Mouse (Mus musculus): Measurements from ENCODE around the gene Skida1. TPM values are rescaled to one million over a fixed set of nuclear protein-coding genes. Genes with fewer than 3 reads are reported as not detected.

Skida1 gene
- polyA plus RNA-seq, 1 experiment from 2014 or later = 2.4 TPM

DNA sequence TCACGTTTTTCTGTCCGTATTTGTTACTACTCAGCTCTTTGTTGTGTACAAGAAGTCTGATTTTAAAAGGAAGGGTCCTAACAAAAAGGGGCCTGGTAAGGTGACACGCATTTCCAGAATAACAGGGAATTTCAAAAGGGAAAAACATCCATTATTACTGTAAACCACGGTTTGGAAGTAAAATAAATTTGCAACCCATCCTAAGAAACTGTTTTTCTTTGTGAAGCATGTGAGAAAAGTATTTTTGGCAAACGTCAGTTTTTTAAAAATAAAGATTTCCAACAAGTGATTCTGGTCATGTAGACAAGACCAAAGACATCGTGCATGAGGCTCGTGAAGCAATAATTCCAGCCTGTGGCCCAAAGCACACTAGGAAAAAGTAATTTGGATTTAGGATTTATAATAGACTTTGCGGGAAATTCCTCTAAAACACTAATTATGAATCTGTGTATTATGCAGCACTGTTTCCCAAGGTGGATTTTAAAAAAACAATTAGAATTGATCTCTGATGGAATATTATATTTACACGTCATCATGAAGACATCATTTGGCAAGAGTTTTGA, 9.4 kb upstream of the Skida1 start:
- H3K9ac ChIP-seq (ENCODE audit: low read depth, low read length) = peak overlapping the region; percentile 85
- H3K9me3 ChIP-seq (ENCODE audit: control insufficient read depth, low read length) = no peaks in the 10 kb centered on the region
- peak overlapping the region; percentile 100 for H3K27ac ChIP-seq (ENCODE audit: low read depth, low read length)
- WGBS = 27% methylated on average over 9 of the region's 9 CpGs
- H3K4me2 ChIP-seq = peak overlapping the region; percentile 87
- ATAC-seq (replicated peaks; ENCODE audit: low FRiP score) (no peak), DNase-seq (ENCODE audit: low spot score) (no peak)
- H3K4me1 ChIP-seq (replicated peaks; ENCODE audit: control insufficient read depth, insufficient read depth, low read length) = peaks cover 5% of the 10 kb centered on the region; the same call in 1 of the 2 replicates
- H3K36me3 ChIP-seq (ENCODE audit: control insufficient read depth, insufficient read depth, low read length) = no peaks in the 10 kb centered on the region
- no peaks in the 10 kb centered on the region for H3K27me3 ChIP-seq (replicated peaks; ENCODE audit: control insufficient read depth, insufficient read depth, low read length)
- H3K4me3 ChIP-seq (ENCODE audit: low read depth, low read length) = peak overlapping the region; percentile 60

GRCm38 (mm10) chr2:18057336-18058145, 8.7 kb upstream of the Skida1 start:
- WGBS = 2% methylated on average over 48 of the region's 48 CpGs
- peak; percentile 71 for DNase-seq (ENCODE audit: low spot score)

DNA sequence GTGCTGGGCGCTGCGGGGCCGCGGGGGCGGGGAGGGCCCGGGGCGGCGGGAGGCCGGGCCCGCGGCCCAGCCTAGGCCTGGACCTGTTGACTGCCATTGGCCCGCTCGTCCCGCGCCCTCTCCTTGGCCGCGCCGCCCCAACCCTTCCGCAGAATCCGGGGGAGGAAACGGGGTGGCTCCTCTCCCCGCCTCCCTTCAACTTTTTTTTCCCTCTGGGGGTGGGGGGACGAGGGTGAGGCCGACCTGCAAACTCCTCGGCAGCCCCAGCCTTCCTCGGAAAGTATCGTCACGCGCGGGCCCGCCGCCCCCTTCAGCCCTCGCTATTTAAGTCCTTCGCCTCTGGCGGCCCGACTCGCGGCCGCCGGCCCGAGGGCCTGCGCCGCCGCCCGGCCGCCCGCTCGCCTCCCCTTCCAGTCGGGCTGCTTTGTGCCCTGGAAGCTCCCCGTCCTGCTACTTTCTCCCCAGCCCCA, 8.0 kb upstream of the Skida1 start:
- peak overlapping the region; percentile 60 for H3K4me3 ChIP-seq (ENCODE audit: low read depth, low read length)
- peak; percentile 94 for ATAC-seq (replicated peaks; ENCODE audit: low FRiP score)

More at GRCm38 (mm10) chr2:18057336-18058145, 8.7 kb upstream of the Skida1 start:
- Histone ChIP-seq H3K9me3 (ENCODE audit: control insufficient read depth, low read length) (no peaks in the 10 kb centered on the region), H3K27me3 (replicated peaks; ENCODE audit: control insufficient read depth, insufficient read depth, low read length) (no peaks in the 10 kb centered on the region), H3K4me2 (peak overlapping the region; percentile 87), H3K9ac (ENCODE audit: low read depth, low read length) (peak overlapping the region; percentile 85), H3K27ac (ENCODE audit: low read depth, low read length) (peak overlapping the region; percentile 100), H3K36me3 (ENCODE audit: control insufficient read depth, insufficient read depth, low read length) (no peaks in the 10 kb centered on the region), H3K4me1 (replicated peaks; ENCODE audit: control insufficient read depth, insufficient read depth, low read length) (peaks cover 5% of the 10 kb centered on the region; the same call in 1 of the 2 replicates), H3K4me3 (ENCODE audit: low read depth, low read length) (peak overlapping the region; percentile 60)
- ATAC-seq (replicated peaks; ENCODE audit: low FRiP score) = peak; percentile 10; the same call in 1 of the 2 replicates

GRCm38 (mm10) chr2:18055929-18056785, 7.3 kb upstream of the Skida1 start:
- Histone ChIP-seq H3K36me3 (ENCODE audit: control insufficient read depth, insufficient read depth, low read length) (no peaks in the 10 kb centered on the region), H3K4me1 (replicated peaks; ENCODE audit: control insufficient read depth, insufficient read depth, low read length) (peaks cover 5% of the 10 kb centered on the region; the same call in 1 of the 2 replicates), H3K9ac (ENCODE audit: low read depth, low read length) (peak overlapping the region; percentile 85), H3K4me3 (ENCODE audit: low read depth, low read length) (peak overlapping the region; percentile 60), H3K4me2 (peak overlapping the region; percentile 87), H3K27ac (ENCODE audit: low read depth, low read length) (peak overlapping the region; percentile 100), H3K27me3 (replicated peaks; ENCODE audit: control insufficient read depth, insufficient read depth, low read length) (0 out of 2 replicates have a peak, but pooled peaks cover 3% of the 10 kb centered on the region), H3K9me3 (ENCODE audit: control insufficient read depth, low read length) (no peaks in the 10 kb centered on the region)
- DNase-seq (ENCODE audit: low spot score) (peak; percentile 97), ATAC-seq (replicated peaks; ENCODE audit: low FRiP score) (peak; percentile 87)
- under 1% methylated on average over 62 of the region's 66 CpGs for WGBS

More for the DNA sequence above, 8.0 kb upstream of the Skida1 start:
- peak overlapping the region; percentile 87 for H3K4me2 ChIP-seq
- peak overlapping the region; percentile 100 for H3K27ac ChIP-seq (ENCODE audit: low read depth, low read length)
- H3K36me3 ChIP-seq (ENCODE audit: control insufficient read depth, insufficient read depth, low read length) = no peaks in the 10 kb centered on the region
- peak overlapping the region; percentile 85 for H3K9ac ChIP-seq (ENCODE audit: low read depth, low read length)
- no peaks in the 10 kb centered on the region for H3K27me3 ChIP-seq (replicated peaks; ENCODE audit: control insufficient read depth, insufficient read depth, low read length)
- peaks cover 5% of the 10 kb centered on the region; the same call in 1 of the 2 replicates for H3K4me1 ChIP-seq (replicated peaks; ENCODE audit: control insufficient read depth, insufficient read depth, low read length)
- H3K9me3 ChIP-seq (ENCODE audit: control insufficient read depth, low read length) = no peaks in the 10 kb centered on the region
- WGBS = 2% methylated on average over 37 of the region's 50 CpGs
- peak; percentile 95 for DNase-seq (ENCODE audit: low spot score)

GRCm38 (mm10) chr2:18055016-18055928, 6.4 kb upstream of the Skida1 start, which contains the start of gene Mllt10:
Gene Mllt10 (plus strand): TSS chr2:18055237.
- Histone ChIP-seq H3K27ac (ENCODE audit: low read depth, low read length) (peak within 1 kb of the TSS; percentile 100), H3K9ac (ENCODE audit: low read depth, low read length) (peak within 1 kb of the TSS; percentile 85), H3K9me3 (ENCODE audit: control insufficient read depth, low read length) (no peaks in the 10 kb centered on the region), H3K4me1 (replicated peaks; ENCODE audit: control insufficient read depth, insufficient read depth, low read length) (peaks cover 5% of the 10 kb centered on the region; the same call in 1 of the 2 replicates), H3K27me3 (replicated peaks; ENCODE audit: control insufficient read depth, insufficient read depth, low read length) (0 out of 2 replicates have a peak, but pooled peaks cover 3% of the 10 kb centered on the region), H3K4me3 (ENCODE audit: low read depth, low read length) (peak within 1 kb of the TSS; percentile 60), H3K36me3 (ENCODE audit: control insufficient read depth, insufficient read depth, low read length) (no peaks in the 10 kb centered on the region), H3K4me2 (peak within 1 kb of the TSS; percentile 87)
- WGBS = 3% methylated on average over 20 of the region's 20 CpGs
- no peak for ATAC-seq (replicated peaks; ENCODE audit: low FRiP score)
- DNase-seq (ENCODE audit: low spot score) = no peak

- no peak for ATAC-seq (replicated peaks; ENCODE audit: low FRiP score)
- no peaks in the 10 kb centered on the region for H3K9me3 ChIP-seq (ENCODE audit: control insufficient read depth, low read length)
- DNase-seq (ENCODE audit: low spot score) = no peak
- no peak overlapping the region for H3K4me3 ChIP-seq (ENCODE audit: low read depth, low read length)
- H3K9ac ChIP-seq (ENCODE audit: low read depth, low read length) = no peak overlapping the region
- no peaks in the 10 kb centered on the region for H3K36me3 ChIP-seq (ENCODE audit: control insufficient read depth, insufficient read depth, low read length)
- H3K27me3 ChIP-seq (replicated peaks; ENCODE audit: control insufficient read depth, insufficient read depth, low read length) = peaks cover 8% of the 10 kb centered on the region; the same call in 1 of the 2 replicates
- peak overlapping the region; percentile 87 for H3K4me2 ChIP-seq
- no peak overlapping the region; the same call in 1 of the 2 replicates for H3K27ac ChIP-seq (ENCODE audit: low read depth, low read length)
- peaks cover 7% of the 10 kb centered on the region; the same call in 1 of the 2 replicates for H3K4me1 ChIP-seq (replicated peaks; ENCODE audit: control insufficient read depth, insufficient read depth, low read length)
- WGBS = 36% methylated on average over 2 of the region's 2 CpGs
These were observed 5.2 kb upstream of the Skida1 start for GRCm38 (mm10) chr2:18053951-18054530.

GRCm38 (mm10) chr2:18053243-18053950, 4.5 kb upstream of the Skida1 start:
- H3K27ac ChIP-seq (ENCODE audit: low read depth, low read length) = no peak overlapping the region; the same call in 1 of the 2 replicates
- H3K9ac ChIP-seq (ENCODE audit: low read depth, low read length) = no peak overlapping the region
- peaks cover 8% of the 10 kb centered on the region; the same call in 1 of the 2 replicates for H3K27me3 ChIP-seq (replicated peaks; ENCODE audit: control insufficient read depth, insufficient read depth, low read length)
- ATAC-seq (replicated peaks; ENCODE audit: low FRiP score) (no peak), DNase-seq (ENCODE audit: low spot score) (no peak)
- no peak overlapping the region for H3K4me3 ChIP-seq (ENCODE audit: low read depth, low read length)
- peaks cover 6% of the 10 kb centered on the region; the same call in 1 of the 2 replicates for H3K4me1 ChIP-seq (replicated peaks; ENCODE audit: control insufficient read depth, insufficient read depth, low read length)
- no peaks in the 10 kb centered on the region for H3K36me3 ChIP-seq (ENCODE audit: control insufficient read depth, insufficient read depth, low read length)
- 50% methylated on average over 1 of the region's 1 CpGs for WGBS
- no peaks in the 10 kb centered on the region for H3K9me3 ChIP-seq (ENCODE audit: control insufficient read depth, low read length)
- no peak overlapping the region for H3K4me2 ChIP-seq
